Mouse (Mus musculus) midbrain, embryonic 13.5 days (tissue): ENCODE data around the gene Letm1. TPM values are rescaled to one million over a fixed set of nuclear protein-coding genes. Genes with fewer than 3 reads are reported as not detected.

ENCODE experiments used
- ATAC-seq: fragments of 200-750 bp; cut with Nextera tagmentation; 2 replicates; pipeline ENCODE4 v1.8.0; 2017; ENCODE audit warnings: mild to moderate bottlenecking, moderate TSS enrichment, moderate library complexity
- H3K27ac ChIP-seq: fragments of 300-500 bp; sonication (generic); 2 replicates; pipeline ENCODE4 v1.5.1; 2015; ENCODE audit warnings: inconsistent platforms, mild to moderate bottlenecking, moderate library complexity
- H3K27me3 ChIP-seq: fragments of 300-500 bp; sonication (generic); 2 replicates; pipeline ENCODE4 v1.6.1; 2015; ENCODE audit warnings: mild to moderate bottlenecking, inconsistent platforms
- H3K36me3 ChIP-seq: fragments of 300-500 bp; sonication (generic); 2 replicates; pipeline ENCODE4 v1.6.1; 2015; ENCODE audit warnings: mild to moderate bottlenecking, inconsistent platforms
- H3K4me1 ChIP-seq: fragments of 300-500 bp; sonication (generic); replicated peaks from 2 replicates; pipeline ENCODE4 v1.6.1; 2015; ENCODE audit warnings: inconsistent platforms
- H3K4me2 ChIP-seq: fragments of 300-500 bp; sonication (generic); replicated peaks from 2 replicates; pipeline ENCODE4 v1.6.1; 2015; ENCODE audit warnings: moderate library complexity, mild to moderate bottlenecking, inconsistent platforms
- H3K4me3 ChIP-seq: fragments of 300-500 bp; sonication (generic); replicated peaks from 2 replicates; pipeline ENCODE4 v1.5.1; 2015; ENCODE audit warnings: mild to moderate bottlenecking, inconsistent platforms
- H3K9ac ChIP-seq: fragments of 300-500 bp; sonication (generic); replicated peaks from 2 replicates; pipeline ENCODE4 v1.6.1; 2015; ENCODE audit warnings: mild to moderate bottlenecking, inconsistent platforms
- H3K9me3 ChIP-seq: fragments of 300-500 bp; sonication (generic); 2 replicates; pipeline ENCODE4 v1.6.1; 2016; ENCODE audit warnings: mild to moderate bottlenecking, inconsistent platforms
- WGBS: fragments of 180-500 bp; shearing (Covaris S2); methylation state at CpG from one replicate; pipeline ENCODE4 v1.1.7; 2015; 5-methylcytosine and 5-hydroxymethylcytosine counted together
- polyA plus RNA-seq: library from polyadenylated mRNA; unstranded; fragments of >200 nt; fragmentation: Nextera tagmentation; extraction: Ambion mirVana; gene quantifications from 2 replicates; pipeline ENCODE4 v1.2.1, GENCODE M21; 2015

Gene Letm1
- polyA plus RNA-seq, 1 experiment from 2014 or later: 58.7 TPM

GRCm38 (mm10) chr5:33701832-33702231 is 80.8 kb downstream of the Letm1 start:
- Histone ChIP-seq H3K4me2 (no peak overlapping the region), H3K9ac (no peak overlapping the region), H3K4me3 (no peak overlapping the region), H3K27ac (no peak overlapping the region), H3K9me3 (no peaks in the 10 kb centered on the region), H3K27me3 (peaks cover 66% of the 10 kb centered on the region), H3K4me1 (peaks cover 70% of the 10 kb centered on the region), H3K36me3 (no peaks in the 10 kb centered on the region)
- WGBS: 84% methylated on average over 11 of the region's 11 CpGs
- no peak for ATAC-seq

GRCm38 (mm10) chr5:33700010-33700409 is 82.6 kb downstream of the Letm1 start:
- ATAC-seq: no peak

GRCm38 (mm10) chr5:33698669-33699068 is 83.9 kb downstream of the Letm1 start:
- Histone ChIP-seq H3K4me2 (no peak overlapping the region), H3K9ac (no peak overlapping the region), H3K9me3 (no peaks in the 10 kb centered on the region), H3K27me3 (peaks cover 76% of the 10 kb centered on the region), H3K36me3 (no peaks in the 10 kb centered on the region), H3K27ac (peak overlapping the region; percentile 30), H3K4me1 (peaks cover 75% of the 10 kb centered on the region), H3K4me3 (no peak overlapping the region)
- 72% methylated on average over 5 of the region's 5 CpGs for WGBS
- no peak for ATAC-seq

More at GRCm38 (mm10) chr5:33700010-33700409, 82.6 kb downstream of the Letm1 start:
- H3K4me1 ChIP-seq: peaks cover 75% of the 10 kb centered on the region
- no peak overlapping the region for H3K9ac ChIP-seq
- peaks cover 65% of the 10 kb centered on the region for H3K27me3 ChIP-seq
- no peak overlapping the region for H3K27ac ChIP-seq
- WGBS: 55% methylated on average over 13 of the region's 13 CpGs
- no peaks in the 10 kb centered on the region for H3K36me3 ChIP-seq
- no peaks in the 10 kb centered on the region for H3K9me3 ChIP-seq
- no peak overlapping the region for H3K4me2 ChIP-seq
- no peak overlapping the region for H3K4me3 ChIP-seq

- peaks cover 79% of the 10 kb centered on the region for H3K27me3 ChIP-seq
- peak; percentile 53 for ATAC-seq
- H3K4me1 ChIP-seq: peaks cover 78% of the 10 kb centered on the region
Measured at GRCm38 (mm10) chr5:33697947-33698512, 84.6 kb downstream of the Letm1 start.

GRCm38 (mm10) chr5:33697534-33697933 is 85.1 kb downstream of the Letm1 start:
- peaks cover 83% of the 10 kb centered on the region for H3K4me1 ChIP-seq
- H3K4me2 ChIP-seq: no peak overlapping the region
- WGBS: 8% methylated on average over 1 of the region's 1 CpGs

More at GRCm38 (mm10) chr5:33697947-33698512, 84.6 kb downstream of the Letm1 start:
- H3K9ac ChIP-seq: no peak overlapping the region
- no peaks in the 10 kb centered on the region for H3K36me3 ChIP-seq
- no peak overlapping the region for H3K4me3 ChIP-seq
- 10% methylated on average over 13 of the region's 13 CpGs for WGBS
- peak overlapping the region; percentile 30 for H3K27ac ChIP-seq
- H3K9me3 ChIP-seq: no peaks in the 10 kb centered on the region
- no peak overlapping the region for H3K4me2 ChIP-seq

GRCm38 (mm10) chr5:33696430-33696829 is 86.2 kb downstream of the Letm1 start:
- 43% methylated on average over 5 of the region's 5 CpGs for WGBS
- H3K36me3 ChIP-seq: no peaks in the 10 kb centered on the region
- peaks cover 86% of the 10 kb centered on the region for H3K4me1 ChIP-seq
- H3K27me3 ChIP-seq: peaks cover 77% of the 10 kb centered on the region
- H3K4me2 ChIP-seq: peak overlapping the region; percentile 81; the same call in 1 of the 2 replicates
- no peak for ATAC-seq
- H3K9me3 ChIP-seq: no peaks in the 10 kb centered on the region
- no peak overlapping the region for H3K27ac ChIP-seq
- no peak overlapping the region for H3K9ac ChIP-seq
- no peak overlapping the region for H3K4me3 ChIP-seq

More at GRCm38 (mm10) chr5:33697534-33697933, 85.1 kb downstream of the Letm1 start:
- Histone ChIP-seq H3K27me3 (peaks cover 78% of the 10 kb centered on the region), H3K9me3 (no peaks in the 10 kb centered on the region), H3K27ac (peak overlapping the region; percentile 1; the same call in 1 of the 2 replicates), H3K4me3 (no peak overlapping the region), H3K36me3 (no peaks in the 10 kb centered on the region), H3K9ac (no peak overlapping the region)
- ATAC-seq: no peak

GRCm38 (mm10) chr5:33695718-33696121 is 86.9 kb downstream of the Letm1 start:
- peak overlapping the region; percentile 63 for H3K9ac ChIP-seq
- H3K9me3 ChIP-seq: no peaks in the 10 kb centered on the region
- peak overlapping the region; percentile 84 for H3K27ac ChIP-seq
- peaks cover 76% of the 10 kb centered on the region for H3K27me3 ChIP-seq
- peaks cover 88% of the 10 kb centered on the region for H3K4me1 ChIP-seq
- peak overlapping the region; percentile 44 for H3K4me3 ChIP-seq
- no peak; the same call in 1 of the 2 replicates for ATAC-seq
- WGBS: under 1% methylated on average over 24 of the region's 24 CpGs
- H3K4me2 ChIP-seq: peak overlapping the region; percentile 81
- H3K36me3 ChIP-seq: no peaks in the 10 kb centered on the region

- peaks cover 78% of the 10 kb centered on the region for H3K27me3 ChIP-seq
- H3K9ac ChIP-seq: peak overlapping the region; percentile 63
- ATAC-seq: peak; percentile 81
- no peaks in the 10 kb centered on the region for H3K36me3 ChIP-seq
- H3K9me3 ChIP-seq: no peaks in the 10 kb centered on the region
- peak overlapping the region; percentile 81 for H3K4me2 ChIP-seq
- H3K4me3 ChIP-seq: peak overlapping the region; percentile 44
- under 1% methylated on average over 70 of the region's 71 CpGs for WGBS
- H3K4me1 ChIP-seq: peaks cover 89% of the 10 kb centered on the region
- H3K27ac ChIP-seq: peak overlapping the region; percentile 84
Measured at GRCm38 (mm10) chr5:33694848-33695717, 87.5 kb downstream of the Letm1 start.

GRCm38 (mm10) chr5:33694461-33694847 is 88.2 kb downstream of the Letm1 start:
- Histone ChIP-seq H3K4me2 (peak overlapping the region; percentile 81), H3K27ac (peak overlapping the region; percentile 84), H3K9me3 (no peaks in the 10 kb centered on the region), H3K36me3 (no peaks in the 10 kb centered on the region), H3K4me1 (peaks cover 89% of the 10 kb centered on the region), H3K4me3 (no peak overlapping the region), H3K27me3 (peaks cover 74% of the 10 kb centered on the region), H3K9ac (no peak overlapping the region)
- ATAC-seq: peak; percentile 18
- WGBS: 23% methylated on average over 9 of the region's 9 CpGs

GRCm38 (mm10) chr5:33692393-33692792 is 90.2 kb downstream of the Letm1 start:
- 0 out of 2 replicates have a peak overlapping the region, but pooled peaks have one; percentile 14 for H3K9ac ChIP-seq
- peak overlapping the region; percentile 59 for H3K27ac ChIP-seq
- peaks cover 71% of the 10 kb centered on the region for H3K27me3 ChIP-seq
- H3K9me3 ChIP-seq: no peaks in the 10 kb centered on the region
- no peak overlapping the region for H3K4me3 ChIP-seq
- H3K4me2 ChIP-seq: peak overlapping the region; percentile 13
- H3K4me1 ChIP-seq: peaks cover 84% of the 10 kb centered on the region
- no peaks in the 10 kb centered on the region for H3K36me3 ChIP-seq
- WGBS: 2% methylated on average over 24 of the region's 24 CpGs
- ATAC-seq: no peak

GRCm38 (mm10) chr5:33689852-33690645 is 92.6 kb downstream of the Letm1 start:
- H3K4me3 ChIP-seq: no peak overlapping the region
- WGBS: 51% methylated on average over 11 of the region's 11 CpGs
- H3K4me2 ChIP-seq: peak overlapping the region; percentile 36; the same call in 1 of the 2 replicates
- no peaks in the 10 kb centered on the region for H3K36me3 ChIP-seq
- ATAC-seq: peak; percentile 38
- H3K27ac ChIP-seq: peak overlapping the region; percentile 77
- H3K27me3 ChIP-seq: peaks cover 79% of the 10 kb centered on the region
- H3K9me3 ChIP-seq: no peaks in the 10 kb centered on the region
- peak overlapping the region; percentile 54 for H3K9ac ChIP-seq
- H3K4me1 ChIP-seq: peaks cover 63% of the 10 kb centered on the region
